ENCODE assay signal across 16 mouse cellular contexts in genomic region chr13:46104971-46105370, GRCm38 (mm10).
"Had no signal": no experiment of that assay in that cellular context is flagged by ENCODE, and none has a peak within 500 bp of the region (broad histone marks: within the 10 kb centered on the region; RNA-seq: fewer than 3 reads in every experiment).

No protein-coding gene starts in this region.

- H3K27ac ChIP-seq: intestine, embryonic 15.5 days; layer of hippocampus, adult 2 months; limb, embryonic 12.5 days; liver, embryonic 13.5 days; lung, embryonic 15.5 days; macrophage; neural tube, embryonic 12.5 days had no signal

- H3K27me3 ChIP-seq: intestine, embryonic 15.5 days; limb, embryonic 12.5 days; liver, embryonic 13.5 days; lung, embryonic 15.5 days; neural tube, embryonic 12.5 days had no signal

- H3K4me2 ChIP-seq: intestine, embryonic 15.5 days; limb, embryonic 12.5 days; liver, embryonic 13.5 days; lung, embryonic 15.5 days; neural tube, embryonic 12.5 days had no signal

- ATAC-seq: intestine, embryonic 15.5 days; liver, postnatal 0 days had no signal

- H3K36me3 ChIP-seq: intestine, embryonic 15.5 days; limb, embryonic 12.5 days; liver, embryonic 13.5 days; lung, embryonic 15.5 days; neural tube, embryonic 12.5 days had no signal

- H3K4me3 ChIP-seq: intestine, embryonic 15.5 days; layer of hippocampus, adult 2 months; limb, embryonic 12.5 days; liver, embryonic 13.5 days; lung, embryonic 15.5 days; megakaryocyte, embryonic 14.5 days; neural tube, embryonic 12.5 days had no signal

- H3K9ac ChIP-seq: intestine, embryonic 15.5 days; limb, embryonic 12.5 days; liver, embryonic 13.5 days; liver, postnatal 0 days; lung, embryonic 15.5 days; neural tube, embryonic 12.5 days had no signal

- H3K9me3 ChIP-seq: intestine, embryonic 15.5 days; limb, embryonic 12.5 days; liver, embryonic 13.5 days; lung, embryonic 15.5 days; megakaryocyte, embryonic 14.5 days; neural tube, embryonic 12.5 days had no signal

- DNase-seq: kidney, adult 2 months; liver; liver, embryonic 13.5 days; liver, postnatal 0 days; lung, postnatal 14 days; midbrain, embryonic 14.5 days; right cerebral cortex, adult 18-20 months; right cerebral cortex, postnatal 25 days; thymus, postnatal 36 days had no signal

- H3K4me1 ChIP-seq: intestine, embryonic 15.5 days; limb, embryonic 12.5 days; liver, embryonic 13.5 days; lung, embryonic 15.5 days; megakaryocyte, embryonic 14.5 days; neural tube, embryonic 12.5 days had no signal
